Mouse (Mus musculus): ENCODE data around the gene Lrrk1. TPM values are rescaled to one million over a fixed set of nuclear protein-coding genes. Genes with fewer than 3 reads are reported as not detected.
"Not testable (repeated sequence)": the region's sequence is repeated elsewhere in the genome, so short reads cannot be mapped to it uniquely, and the experiment has no call there.

Lrrk1 gene
- total RNA-seq, 1 experiment from 2014 or later = 30.2 TPM

DNA sequence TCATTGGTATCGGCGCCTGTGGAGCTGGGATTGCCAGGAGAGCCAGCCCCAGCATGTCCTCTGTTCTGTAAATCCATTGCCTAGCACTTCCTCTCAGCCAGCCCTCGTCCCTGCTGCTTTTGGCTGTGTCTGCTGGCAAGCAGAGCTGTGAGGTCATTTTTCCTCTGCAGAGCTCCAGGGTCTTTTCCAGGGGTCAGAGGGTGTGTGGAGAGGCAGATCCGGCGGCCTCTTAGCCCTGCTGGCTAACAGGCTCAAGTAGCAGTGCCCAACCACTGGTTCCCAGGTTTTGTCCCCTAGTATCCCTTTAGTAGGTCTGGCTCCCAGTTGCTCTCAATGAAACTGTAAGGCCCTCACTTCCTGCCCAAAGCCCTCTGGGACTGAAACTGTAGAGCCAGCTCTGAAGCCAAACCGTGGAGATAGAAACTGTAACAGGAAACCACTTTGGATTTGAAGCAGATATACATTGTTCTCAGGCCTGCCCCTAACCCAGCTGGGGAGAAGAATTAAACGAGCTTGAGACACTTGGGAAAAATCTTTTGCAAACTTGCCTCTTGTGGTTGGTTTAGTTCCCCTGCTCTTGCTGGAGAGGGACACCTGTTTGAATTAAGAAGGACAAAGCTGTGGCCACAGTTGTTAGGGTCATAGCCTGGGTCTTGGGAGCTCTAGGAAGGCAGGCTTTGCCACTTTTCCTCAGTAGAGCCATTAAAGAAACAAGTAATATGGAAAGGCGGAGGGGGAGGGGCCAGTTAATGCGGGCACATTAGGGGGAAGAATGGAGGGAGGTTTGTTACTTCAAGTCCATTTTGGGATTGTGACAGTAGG is 169.7 kb downstream of the Lrrk1 start:
- ATAC-seq (replicated peaks; ENCODE audit: insufficient number of reproducible peaks, low FRiP score, low TSS enrichment, poor library complexity, severe bottlenecking) = no peak

DNA sequence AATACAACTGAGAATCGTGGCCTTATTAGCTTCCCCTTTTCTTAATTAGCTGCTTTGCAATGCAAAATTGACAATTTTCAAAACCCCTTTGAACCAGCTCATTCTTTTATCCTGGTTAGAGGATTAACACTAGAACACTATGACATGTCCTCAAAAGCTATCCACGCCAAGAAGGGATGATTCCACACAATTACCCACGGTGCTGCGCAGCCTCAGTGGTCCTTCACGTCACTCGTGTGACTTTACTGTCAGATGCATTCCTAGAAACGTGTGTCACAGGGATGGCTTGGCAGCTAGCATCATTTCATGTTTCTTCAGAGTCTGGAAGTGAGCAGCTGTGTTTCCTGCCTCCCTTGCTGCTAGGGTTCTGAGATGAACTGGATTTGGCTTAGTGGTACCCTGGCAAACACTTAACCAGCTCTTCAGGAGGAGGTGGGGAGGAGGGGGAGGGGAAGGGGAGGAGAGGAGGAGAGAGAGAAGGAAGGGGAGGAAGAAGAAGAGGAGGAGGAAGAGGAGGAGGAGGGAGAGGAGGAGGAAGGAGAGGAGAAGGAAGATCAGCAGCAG is 170.5 kb downstream of the Lrrk1 start:
- no peak for ATAC-seq (replicated peaks; ENCODE audit: insufficient number of reproducible peaks, low FRiP score, low TSS enrichment, poor library complexity, severe bottlenecking)

DNA sequence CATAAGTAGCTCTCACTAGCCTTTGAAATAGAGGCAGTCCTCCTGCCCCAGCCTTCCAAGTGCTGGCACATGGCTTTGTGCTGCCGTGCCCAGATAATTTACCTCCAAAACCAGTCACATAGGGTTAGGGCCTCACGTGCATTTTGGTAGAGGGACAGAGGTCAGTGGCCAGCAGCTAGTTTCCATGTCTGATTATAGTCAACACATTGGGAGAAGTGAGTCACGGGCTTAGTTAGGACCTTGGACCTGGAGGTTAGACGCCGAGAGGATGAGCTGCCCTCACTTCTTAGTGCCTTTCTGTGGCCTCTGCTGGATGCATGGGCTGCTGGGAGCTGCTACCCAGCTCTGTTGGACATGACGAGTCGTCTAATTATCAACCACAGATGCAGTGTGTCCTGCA is 171.1 kb downstream of the Lrrk1 start:
- ATAC-seq (replicated peaks; ENCODE audit: insufficient number of reproducible peaks, low FRiP score, low TSS enrichment, poor library complexity, severe bottlenecking) = no peak

DNA sequence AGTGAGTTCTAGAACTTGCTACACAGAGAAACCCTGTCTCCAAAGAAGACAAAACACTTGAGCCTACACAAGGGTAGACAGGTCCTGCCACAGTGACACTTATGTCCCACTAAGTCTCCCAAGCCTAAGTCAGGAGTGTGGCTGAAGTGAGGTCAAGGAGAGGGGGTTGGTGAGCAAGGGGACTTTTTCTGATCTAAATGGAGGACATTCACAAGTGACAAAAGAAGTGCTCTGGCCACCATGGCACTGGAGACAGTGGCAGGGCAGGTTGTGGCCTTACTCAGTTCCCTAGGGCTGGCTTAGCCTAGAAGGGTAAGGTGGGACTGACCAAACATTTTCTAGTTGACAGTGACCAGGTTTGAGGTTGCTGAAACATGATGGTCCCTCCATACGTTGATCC is 172.2 kb downstream of the Lrrk1 start:
- no peak for ATAC-seq (replicated peaks; ENCODE audit: insufficient number of reproducible peaks, low FRiP score, low TSS enrichment, poor library complexity, severe bottlenecking)

DNA sequence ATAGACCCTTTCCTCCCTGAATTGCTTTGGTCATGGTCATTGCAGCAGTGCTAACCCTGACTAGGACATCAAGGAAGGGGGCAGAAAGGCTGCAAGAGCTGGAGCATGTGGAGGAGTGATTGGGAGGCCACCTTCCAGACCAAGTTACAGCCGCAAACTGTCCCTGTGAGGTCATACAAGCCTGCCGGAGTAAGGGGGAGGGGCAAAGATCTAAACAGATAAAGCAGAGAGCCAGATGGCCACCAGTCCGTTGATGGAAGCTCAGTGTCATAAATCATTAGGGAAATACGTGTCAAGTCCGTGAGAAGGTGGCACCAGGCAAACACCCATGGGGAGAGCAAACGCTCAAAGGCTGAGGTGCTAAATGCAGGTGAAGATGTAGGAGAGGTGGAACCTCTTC is 173.7 kb downstream of the Lrrk1 start:
- ATAC-seq (replicated peaks; ENCODE audit: insufficient number of reproducible peaks, low FRiP score, low TSS enrichment, poor library complexity, severe bottlenecking) = no peak

DNA sequence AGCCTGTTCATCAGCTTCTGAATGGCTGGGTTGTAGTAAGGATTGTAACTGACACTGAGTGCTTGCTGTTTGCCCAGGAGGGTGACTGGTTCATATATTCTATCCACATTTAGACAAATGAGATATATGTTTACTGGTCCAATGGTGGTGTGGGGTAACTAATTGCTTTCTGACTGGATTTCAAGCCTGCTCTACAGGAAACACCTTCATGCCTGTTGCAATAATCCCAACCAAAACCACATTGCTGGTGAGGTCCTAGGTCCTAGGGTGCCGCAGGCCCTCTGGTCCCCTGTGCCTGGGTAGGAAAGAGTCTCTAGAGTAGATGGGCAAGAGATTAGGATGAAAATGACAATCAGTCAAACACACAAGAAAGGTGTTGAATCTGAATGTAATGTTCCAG is 175.3 kb downstream of the Lrrk1 start:
- ATAC-seq (replicated peaks; ENCODE audit: insufficient number of reproducible peaks, low FRiP score, low TSS enrichment, poor library complexity, severe bottlenecking) = no peak

DNA sequence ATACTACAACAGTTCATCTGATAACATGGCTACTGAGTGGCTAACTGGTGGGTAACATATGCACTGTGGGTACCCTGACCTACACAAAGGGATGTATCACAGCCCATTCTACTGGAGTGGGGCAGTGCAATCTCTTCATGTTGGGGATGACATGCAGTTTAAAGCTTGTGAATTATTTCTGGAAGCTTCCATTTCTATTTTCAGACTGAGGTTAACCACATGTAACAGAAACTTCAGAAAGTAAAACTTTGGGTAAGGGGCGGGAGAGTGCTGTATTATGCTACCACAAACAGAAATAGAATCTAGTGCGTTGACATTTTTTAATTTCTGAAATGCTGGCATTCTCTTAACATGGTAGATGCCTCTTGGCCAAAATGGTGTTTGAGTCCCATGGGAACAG is 178.2 kb downstream of the Lrrk1 start:
- no peak for ATAC-seq (replicated peaks; ENCODE audit: insufficient number of reproducible peaks, low FRiP score, low TSS enrichment, poor library complexity, severe bottlenecking)

DNA sequence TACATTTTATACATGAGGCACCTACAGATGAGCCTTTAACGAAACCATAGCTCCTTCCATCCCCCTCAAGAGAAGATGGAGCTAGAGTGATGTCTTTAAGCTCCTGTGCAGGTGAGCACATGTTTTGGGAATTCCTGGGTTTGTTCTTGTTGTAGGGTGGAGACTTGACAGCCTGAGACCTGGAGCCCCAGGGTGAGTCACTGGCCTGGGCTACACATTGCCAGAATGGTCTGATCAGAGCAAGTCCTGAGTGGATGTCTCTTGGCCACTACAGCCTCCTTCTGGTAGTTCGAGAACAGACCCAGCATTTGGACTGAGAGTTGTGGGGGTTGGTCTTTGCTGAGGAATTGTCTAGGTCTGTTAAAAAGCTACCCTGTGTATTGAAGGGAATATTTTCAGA is 186.5 kb downstream of the Lrrk1 start:
- no peak for ATAC-seq (replicated peaks; ENCODE audit: insufficient number of reproducible peaks, low FRiP score, low TSS enrichment, poor library complexity, severe bottlenecking)

DNA sequence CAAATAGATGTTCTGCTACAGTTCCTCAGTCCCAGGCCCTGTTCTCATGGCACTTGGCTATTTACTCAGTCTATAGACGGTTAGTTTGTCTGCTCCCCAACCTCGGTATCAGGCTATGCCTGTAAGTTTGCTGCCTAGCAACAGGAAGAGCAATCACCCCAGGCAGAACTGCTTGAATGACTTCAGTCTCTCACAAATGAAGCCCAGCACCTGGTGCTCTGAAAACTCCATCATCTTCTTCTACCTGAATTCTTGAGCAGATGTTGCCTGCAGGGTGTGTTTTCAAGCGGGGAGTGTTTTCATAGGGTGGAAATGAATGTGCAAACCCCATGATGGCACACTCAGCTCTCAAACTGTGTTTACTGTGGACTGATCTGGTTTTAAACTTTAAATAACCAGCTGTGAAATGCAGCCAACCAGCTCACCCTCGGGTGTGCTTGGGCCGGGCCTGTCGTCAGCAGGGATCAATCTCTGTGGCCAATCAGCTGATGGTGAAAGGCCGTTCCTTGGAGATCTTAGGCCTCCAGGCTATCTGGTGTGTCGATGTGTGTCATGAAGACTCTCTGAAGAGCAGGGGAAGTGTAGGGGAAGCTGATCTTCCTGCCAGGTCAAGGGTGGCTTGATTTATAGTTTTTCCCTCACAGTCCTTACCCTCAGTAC is 187.2 kb downstream of the Lrrk1 start:
- 0 out of 2 replicates have a peak, but pooled peaks have one; percentile 13 for ATAC-seq (replicated peaks; ENCODE audit: insufficient number of reproducible peaks, low FRiP score, low TSS enrichment, poor library complexity, severe bottlenecking)

DNA sequence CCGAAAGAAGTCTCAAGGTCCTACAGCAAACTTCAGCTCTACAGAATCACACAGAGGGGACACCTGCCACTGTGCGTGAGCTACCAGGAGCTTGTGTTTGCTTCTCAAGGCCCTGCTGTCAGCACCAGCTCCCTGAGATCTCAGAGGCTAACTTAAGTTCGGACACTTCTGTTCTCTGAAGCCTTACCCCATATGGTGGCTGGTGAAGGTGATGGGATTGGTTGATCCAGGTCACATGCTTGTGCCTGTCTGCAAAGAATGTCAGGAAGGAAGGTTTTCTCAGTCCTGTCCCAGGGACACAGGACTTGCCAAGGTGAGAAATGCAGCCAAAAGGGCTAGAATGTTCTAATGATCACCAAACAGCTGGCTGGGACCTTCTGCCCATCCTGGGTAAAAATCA is 187.8 kb downstream of the Lrrk1 start:
- no peak for ATAC-seq (replicated peaks; ENCODE audit: insufficient number of reproducible peaks, low FRiP score, low TSS enrichment, poor library complexity, severe bottlenecking)

DNA sequence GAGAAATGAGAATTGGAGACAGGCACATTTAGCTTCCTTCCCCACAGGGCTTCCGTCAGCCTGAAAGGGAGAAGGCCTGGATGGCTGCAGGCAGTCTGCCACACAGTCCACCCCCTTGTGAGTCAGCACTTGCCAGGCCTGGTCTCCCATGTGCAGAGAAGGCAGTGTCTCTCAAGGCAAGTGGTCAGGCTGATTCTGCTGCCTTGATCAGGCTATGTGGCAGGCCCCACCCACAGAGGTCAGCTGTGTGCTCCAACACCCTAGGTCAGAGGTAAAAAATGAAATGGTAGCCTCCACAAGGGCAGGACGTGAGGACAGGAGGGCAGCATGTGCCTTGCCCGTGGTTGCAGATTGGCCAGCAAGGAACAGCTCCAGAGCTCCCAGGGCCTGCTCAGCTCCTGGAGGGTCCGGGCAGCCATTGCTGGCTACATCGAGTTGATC is 188.7 kb downstream of the Lrrk1 start:
- ATAC-seq (replicated peaks; ENCODE audit: insufficient number of reproducible peaks, low FRiP score, low TSS enrichment, poor library complexity, severe bottlenecking) = peak; percentile 37; the same call in 1 of the 2 replicates

DNA sequence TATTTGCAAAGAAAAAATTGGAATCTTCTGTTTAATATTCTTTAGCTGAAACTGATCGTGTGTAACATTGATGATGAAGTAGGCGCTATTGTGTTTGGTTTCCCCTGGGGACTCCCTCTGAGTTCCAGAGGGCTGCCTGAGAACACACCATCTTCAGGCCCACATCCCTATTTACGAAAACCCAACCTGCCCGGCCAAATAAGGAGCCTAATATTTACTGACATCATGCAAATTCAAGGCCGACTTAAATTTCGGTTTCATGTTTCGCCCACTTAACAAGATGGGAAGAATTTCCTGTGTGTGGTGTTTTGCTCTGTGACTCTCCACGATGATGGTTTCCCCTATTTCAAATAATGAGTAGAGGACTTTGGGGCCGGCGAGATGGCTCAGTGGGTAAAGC is 189.7 kb downstream of the Lrrk1 start:
- no peak for ATAC-seq (replicated peaks; ENCODE audit: insufficient number of reproducible peaks, low FRiP score, low TSS enrichment, poor library complexity, severe bottlenecking)

DNA sequence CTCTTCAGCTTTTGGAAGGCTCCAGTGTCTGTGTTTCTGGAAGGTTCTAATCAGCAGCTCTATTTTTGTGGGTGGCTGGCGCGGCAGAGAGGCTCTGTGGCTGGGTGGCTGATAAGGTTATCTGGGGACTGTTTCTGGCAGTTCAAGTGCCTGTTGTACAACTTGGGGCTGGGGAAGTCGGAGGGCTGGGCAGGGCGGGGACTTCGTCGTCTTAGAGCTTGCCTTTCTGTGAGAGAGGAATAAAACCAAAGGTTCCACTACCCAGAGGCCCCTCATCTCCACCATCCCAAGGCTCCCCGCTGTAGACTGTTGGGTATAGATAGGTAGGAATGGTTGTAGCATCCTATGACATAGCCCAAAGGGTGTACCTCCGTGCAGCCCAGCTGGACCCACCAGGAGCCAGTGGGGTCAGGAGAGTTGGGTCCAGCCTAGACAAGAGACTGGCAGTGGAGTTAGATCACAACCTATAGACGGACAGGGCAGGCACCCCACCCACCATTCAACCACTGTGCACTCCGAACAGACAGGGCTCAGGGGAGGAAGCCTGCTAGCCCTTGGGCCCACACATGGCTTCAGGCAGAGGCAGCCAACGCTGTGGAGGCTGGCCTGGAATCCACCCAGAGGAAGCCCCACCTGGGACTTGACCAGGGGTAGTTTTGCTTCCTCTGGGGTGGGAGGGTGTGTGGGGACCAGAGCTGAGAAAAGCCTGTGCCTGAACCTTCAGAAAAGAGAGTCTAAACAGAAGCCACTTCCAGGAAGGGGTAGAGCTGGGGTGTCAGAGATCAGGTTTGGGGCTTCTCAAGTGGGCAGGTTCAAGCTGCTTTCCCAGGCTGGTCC is 191.3 kb downstream of the Lrrk1 start:
- peak; percentile 23; the same call in 1 of the 2 replicates for ATAC-seq (replicated peaks; ENCODE audit: insufficient number of reproducible peaks, low FRiP score, low TSS enrichment, poor library complexity, severe bottlenecking)

DNA sequence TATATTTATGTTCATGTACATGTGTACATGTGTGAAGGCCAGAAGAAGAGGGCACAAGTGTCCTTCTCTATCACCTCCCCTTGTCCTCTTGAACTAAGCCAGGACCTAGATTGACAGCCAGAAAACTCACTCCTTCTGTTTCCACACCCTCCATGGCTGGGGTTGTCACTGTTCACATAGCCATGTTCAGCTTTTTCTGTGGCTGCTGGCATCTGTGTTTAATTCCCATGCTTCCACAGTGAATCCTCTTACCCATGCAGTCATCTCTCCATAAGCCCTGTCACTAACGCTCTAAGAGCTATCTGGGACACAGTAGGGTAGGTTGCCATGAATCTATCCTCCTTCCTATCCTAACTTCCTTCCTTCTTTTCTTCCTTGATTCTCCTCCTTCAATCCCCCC is 192.3 kb downstream of the Lrrk1 start:
- ATAC-seq (replicated peaks; ENCODE audit: insufficient number of reproducible peaks, low FRiP score, low TSS enrichment, poor library complexity, severe bottlenecking) = no peak

DNA sequence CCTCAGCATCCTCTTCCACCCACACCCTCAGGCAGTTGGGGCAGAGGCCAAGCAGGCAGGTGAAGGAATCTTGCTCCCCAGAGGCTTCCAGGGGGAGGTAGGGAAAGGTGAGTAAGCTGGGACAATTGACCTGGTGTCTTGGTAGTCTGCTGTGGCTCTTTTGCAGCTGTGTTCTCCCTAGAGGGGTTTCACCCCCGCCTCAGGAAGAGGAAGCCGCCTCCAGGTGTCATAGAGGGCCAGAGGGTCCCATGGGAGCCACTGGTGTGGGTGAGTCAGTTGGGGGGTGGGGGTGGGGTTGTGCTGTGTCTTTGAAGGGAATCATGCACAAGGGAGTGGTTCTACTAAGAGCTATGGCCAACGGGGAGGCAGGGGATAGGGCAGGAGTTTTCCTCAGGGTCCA is 193.6 kb downstream of the Lrrk1 start:
- no peak for ATAC-seq (replicated peaks; ENCODE audit: insufficient number of reproducible peaks, low FRiP score, low TSS enrichment, poor library complexity, severe bottlenecking)

DNA sequence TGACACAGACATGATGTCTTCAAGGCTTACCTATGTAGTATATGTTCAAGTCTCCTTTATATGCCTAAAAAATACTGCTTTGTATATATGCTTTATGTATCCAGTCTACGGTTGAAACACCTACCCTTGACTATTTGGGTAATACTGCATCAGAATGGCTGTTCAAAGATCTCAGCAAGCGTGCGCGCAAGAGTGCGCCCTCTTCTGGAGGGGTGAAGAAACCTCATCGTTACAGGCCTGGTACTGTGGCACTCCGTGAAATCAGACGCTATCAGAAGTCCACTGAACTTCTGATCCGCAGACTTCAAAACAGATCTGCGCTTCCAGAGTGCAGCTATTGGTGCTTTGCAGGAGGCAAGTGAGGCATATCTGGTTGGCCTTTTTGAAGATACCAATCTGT is 197.8 kb downstream of the Lrrk1 start:
- ATAC-seq (replicated peaks; ENCODE audit: insufficient number of reproducible peaks, low FRiP score, low TSS enrichment, poor library complexity, severe bottlenecking) = not testable (repeated sequence)

DNA sequence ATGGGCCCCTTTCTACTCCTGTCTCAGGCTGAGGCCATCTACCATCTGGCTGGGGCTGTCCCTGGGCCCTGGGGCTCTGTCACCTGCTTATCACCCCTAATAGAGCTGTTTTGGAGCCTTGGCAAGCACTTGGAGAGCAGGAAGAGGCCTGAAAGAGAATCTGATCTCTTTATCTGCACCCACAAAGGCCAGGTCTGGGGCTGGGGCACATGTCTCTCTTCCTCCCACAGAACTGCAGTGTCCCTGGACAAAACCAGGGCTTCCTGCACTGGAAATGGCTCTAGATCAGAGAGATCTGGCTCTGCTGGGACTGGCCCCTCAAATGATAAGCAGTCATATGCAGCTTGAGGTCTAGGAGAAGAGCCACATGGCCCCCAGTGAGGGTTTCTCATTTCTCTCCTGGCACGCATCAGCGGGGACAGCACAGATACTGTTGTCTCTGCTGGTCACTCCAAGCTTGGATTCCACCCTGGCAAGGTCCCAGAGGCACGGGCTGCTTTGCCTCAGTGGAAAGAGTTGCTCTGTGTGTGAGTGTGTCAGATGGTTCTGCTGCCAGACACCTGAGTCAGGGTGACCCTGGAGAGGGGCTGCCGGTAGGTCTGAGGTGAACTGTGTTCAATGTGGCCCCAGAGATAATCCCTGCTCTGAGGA is 200.4 kb downstream of the Lrrk1 start:
- 0 out of 2 replicates have a peak, but pooled peaks have one; percentile 18 for ATAC-seq (replicated peaks; ENCODE audit: insufficient number of reproducible peaks, low FRiP score, low TSS enrichment, poor library complexity, severe bottlenecking)

DNA sequence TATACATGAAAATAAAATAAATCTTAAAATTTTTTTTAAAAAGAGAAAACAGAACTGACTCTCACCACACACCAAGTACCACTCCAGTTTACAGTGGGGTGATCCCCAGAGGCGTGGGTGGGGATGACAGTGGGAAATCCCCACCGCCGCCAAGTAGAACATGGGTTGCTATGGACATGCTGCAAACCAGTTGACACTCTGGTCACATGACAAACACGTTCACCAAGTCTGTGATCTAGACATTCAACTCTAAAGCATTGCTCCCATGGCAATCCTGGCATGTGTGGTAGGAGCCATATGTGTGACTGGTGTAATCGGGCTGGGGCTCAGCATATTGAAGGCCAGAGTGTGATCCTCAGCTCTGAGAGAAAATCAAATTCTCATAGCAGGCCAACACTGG is 202.8 kb downstream of the Lrrk1 start:
- ATAC-seq (replicated peaks; ENCODE audit: insufficient number of reproducible peaks, low FRiP score, low TSS enrichment, poor library complexity, severe bottlenecking) = peak; percentile 62

DNA sequence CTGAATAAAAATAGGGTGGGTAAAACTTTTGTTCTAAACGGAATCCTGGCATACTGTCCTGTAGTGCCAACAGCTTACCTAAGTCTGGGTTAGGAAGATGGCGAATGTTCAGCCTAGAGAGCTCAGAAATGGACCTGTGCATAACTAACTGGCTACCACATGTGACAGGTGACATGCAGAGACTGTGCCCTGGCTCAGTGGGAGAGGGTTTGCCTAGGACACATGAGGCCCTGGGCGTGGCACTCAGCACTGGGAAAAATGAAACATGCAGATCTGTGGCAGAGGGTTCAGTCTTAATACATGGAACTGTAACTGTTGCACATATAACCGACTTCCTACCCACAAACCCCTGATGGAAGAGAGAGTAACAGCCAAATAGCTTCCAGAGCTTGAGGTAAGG is 204.1 kb downstream of the Lrrk1 start:
- ATAC-seq (replicated peaks; ENCODE audit: insufficient number of reproducible peaks, low FRiP score, low TSS enrichment, poor library complexity, severe bottlenecking) = no peak

Data from monocyte, adult 5-6 weeks (primary cell).